8 mouse cellular contexts compared by ENCODE assay signal in the genomic region with DNA sequence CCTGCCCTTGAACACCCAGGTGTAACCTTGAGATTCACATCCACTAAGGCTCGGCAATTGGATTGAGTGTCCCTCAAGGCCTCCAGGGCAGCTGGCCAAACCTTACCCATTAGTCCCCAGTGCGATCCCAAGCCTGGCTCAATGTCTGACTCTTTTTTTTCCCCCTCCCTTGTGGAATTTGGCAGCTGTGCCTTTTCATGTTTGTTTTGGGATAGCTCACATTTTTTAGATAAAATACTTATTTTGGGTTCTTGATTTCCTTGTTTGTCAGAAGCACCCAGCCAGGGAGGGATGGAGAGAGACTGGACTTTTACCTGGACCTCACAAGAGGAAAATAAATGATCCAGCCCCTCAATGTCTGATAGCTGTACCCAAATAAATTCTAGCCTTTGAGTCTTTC.
A peak's percentile ranks its signal among the peaks of the same experiment; 100 is the strongest.
DNase-seq lines count a peak whose midpoint lies in the region; ATAC-seq lines count a peak whose summit lies in the region.

No protein-coding gene starts in this region.

- H3K9me3 ChIP-seq in kidney, embryonic 16.5 days (ENCODE audit: low read length) = no peaks in the 10 kb centered on the region

- peak overlapping the region; percentile 91 for H3K27ac ChIP-seq in kidney, embryonic 16.5 days (ENCODE audit: low read length)

- H3K4me2 ChIP-seq in kidney, embryonic 16.5 days (replicated peaks; ENCODE audit: low read depth, low read length) = no peak overlapping the region

- H3K9ac ChIP-seq in kidney, embryonic 16.5 days (replicated peaks; ENCODE audit: low read length) = no peak overlapping the region

- H3K4me1 ChIP-seq in kidney, embryonic 16.5 days (ENCODE audit: insufficient read depth, low read length) = 0 out of 2 replicates have a peak, but pooled peaks cover 6% of the 10 kb centered on the region

- DNase-seq in cerebellum, postnatal 10 days = peak; percentile 17 to 31
- DNase-seq in cerebellum, postnatal 4 days (ENCODE audit: low spot score in 2 of 2) = no peak
- DNase-seq in right cerebral cortex, adult 18-20 months = peak; percentile 1
- no peak for DNase-seq in right cerebral cortex, adult 2 months (ENCODE audit: low spot score in 2 of 2)
- DNase-seq in testis, postnatal 10 days (ENCODE audit: low spot score) = peak; percentile 75
- no peak for DNase-seq in layer of hippocampus, adult 18-20 months (ENCODE audit: low spot score in 2 of 2)
- no peak for DNase-seq in thymus, postnatal 10 days (ENCODE audit: low spot score in 2 of 2)

- H3K36me3 ChIP-seq in kidney, embryonic 16.5 days (ENCODE audit: insufficient read depth, low read length) = no peaks in the 10 kb centered on the region

- WGBS in kidney, embryonic 16.5 days = 43% methylated on average over 2 of the region's 2 CpGs

- ATAC-seq in kidney, embryonic 16.5 days (ENCODE audit: low FRiP score, low TSS enrichment) = peak; percentile 63

- no peaks in the 10 kb centered on the region for H3K27me3 ChIP-seq in kidney, embryonic 16.5 days (ENCODE audit: insufficient read depth, low read length)

- H3K4me3 ChIP-seq in kidney, embryonic 16.5 days (ENCODE audit: low read length) = no peak overlapping the region

Comparison
In these comparisons a context has a peak if more than half of its experiments do, and no peak if none do; other contexts are left out.
1. DNase-seq: peak in cerebellum, postnatal 10 days (2 of 2), right cerebral cortex, adult 18-20 months (single experiment) and testis, postnatal 10 days (single experiment); none in cerebellum, postnatal 4 days (0 of 2), right cerebral cortex, adult 2 months (0 of 2), layer of hippocampus, adult 18-20 months (0 of 2) and thymus, postnatal 10 days (0 of 2).